Mouse (Mus musculus) thymus, adult 2 months (tissue): ENCODE measurements around the gene Rasd1. TPM values are rescaled to one million over a fixed set of nuclear protein-coding genes. Genes with fewer than 3 reads are reported as not detected.

Source experiments
- DNase-seq: peaks from one replicate; pipeline ENCODE4 v3.0.0; 2021
- H3K27ac ChIP-seq: fragments of 200-500 bp; 2 replicates; pipeline ENCODE4 v1.5.1; 2012; ENCODE audit warnings: low read length, control low read depth; ENCODE audit not compliant: control insufficient read depth, insufficient read depth
- H3K27me3 ChIP-seq: fragments of 200-500 bp; 2 replicates; pipeline ENCODE4 v1.6.1; 2012; ENCODE audit warnings: mild to moderate bottlenecking, low read length, moderate library complexity, mixed read lengths; ENCODE audit not compliant: control insufficient read depth, insufficient read depth
- H3K36me3 ChIP-seq: fragments of 200-500 bp; 2 replicates; pipeline ENCODE4 v1.6.1; 2012; ENCODE audit warnings: mild to moderate bottlenecking, low read length, moderate library complexity; ENCODE audit not compliant: control insufficient read depth, insufficient read depth
- H3K4me1 ChIP-seq: fragments of 200-500 bp; replicated peaks from 2 replicates; pipeline ENCODE4 v1.6.1; 2012; ENCODE audit warnings: low read length; ENCODE audit not compliant: control insufficient read depth, insufficient read depth
- H3K4me3 ChIP-seq: fragments of 200-500 bp; 2 replicates; pipeline ENCODE4 v1.5.1; 2012; ENCODE audit warnings: mild to moderate bottlenecking, low read length, control low read depth, moderate library complexity; ENCODE audit not compliant: control insufficient read depth, insufficient read depth
- CTCF ChIP-seq: fragments of 200-500 bp; IDR thresholded peaks from 2 replicates; pipeline ENCODE4 v1.5.1; 2012; ENCODE audit warnings: mild to moderate bottlenecking, control low read depth, low read length, moderate library complexity, borderline replicate concordance; ENCODE audit not compliant: control insufficient read depth, poor library complexity, insufficient read depth; ENCODE audit errors: extremely low read depth
- POLR2A ChIP-seq: fragments of 200-500 bp; IDR thresholded peaks from 2 replicates; pipeline ENCODE4 v1.6.1; 2012; ENCODE audit warnings: mild to moderate bottlenecking, low read length, control low read depth, moderate library complexity; ENCODE audit not compliant: control insufficient read depth, poor library complexity, insufficient read depth; ENCODE audit errors: extremely low read depth
- WGBS: fragments of 180-500 bp; shearing (Covaris S2); methylation state at CpG from one replicate; pipeline ENCODE4 v1.1.7; 2018; 5-methylcytosine and 5-hydroxymethylcytosine counted together
- polyA plus RNA-seq: library from polyadenylated mRNA; depleted of rRNA; stranded (reverse); fragments of >200 nt; gene quantifications from 2 replicates; pipeline ENCODE4 v1.2.3, GENCODE M21; 2012

Gene Rasd1
- polyA plus RNA-seq, 1 experiment = 2.7 TPM

DNA sequence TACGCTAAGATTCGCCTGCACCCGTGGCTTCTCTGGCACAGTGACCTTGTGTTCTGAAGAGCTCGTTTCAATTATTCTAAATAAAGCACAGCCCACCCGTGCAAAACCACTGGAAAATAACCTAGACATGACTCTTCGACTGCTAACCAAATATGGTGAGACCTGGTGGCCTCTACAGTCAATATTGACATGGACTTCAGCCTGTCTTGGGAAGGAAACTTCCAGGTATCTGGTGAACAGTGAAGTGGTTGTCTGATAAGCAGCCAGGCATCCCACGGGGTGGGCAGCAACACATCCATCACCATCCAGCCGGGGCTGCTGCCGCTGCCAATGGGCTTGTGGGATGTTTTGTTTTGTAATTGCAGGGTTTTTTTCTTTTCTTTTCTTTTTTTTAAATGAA is 29.6 kb upstream of the Rasd1 start:
- 81% methylated on average over 9 of the region's 9 CpGs for WGBS
- no peak for DNase-seq

DNA sequence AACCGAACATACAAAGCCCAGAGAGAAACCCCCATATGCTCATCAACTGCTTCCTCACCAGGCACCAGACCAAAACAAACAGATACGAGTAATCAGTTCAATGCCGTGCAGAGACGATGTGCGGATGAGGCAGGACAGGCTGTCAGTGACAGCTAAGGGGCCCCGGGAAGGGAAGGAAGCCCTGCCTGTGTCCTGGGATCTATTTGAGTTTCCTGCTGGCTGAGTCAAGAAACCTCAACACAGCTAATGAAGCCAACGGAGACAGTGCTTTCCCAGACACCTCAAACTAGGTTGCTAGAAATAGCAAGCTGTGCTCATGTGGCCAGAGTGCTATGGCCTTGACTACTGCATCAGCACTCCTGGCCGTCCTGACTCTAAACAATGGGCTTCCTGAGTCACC is 26.6 kb upstream of the Rasd1 start:
- WGBS = 95% methylated on average over 8 of the region's 8 CpGs
- TF ChIP-seq POLR2A = no peak
- no peak for TF ChIP-seq CTCF
- H3K4me3 ChIP-seq = no peak overlapping the region
- H3K4me1 ChIP-seq = no peaks in the 10 kb centered on the region
- no peaks in the 10 kb centered on the region for H3K36me3 ChIP-seq
- H3K27me3 ChIP-seq = no peaks in the 10 kb centered on the region
- no peak overlapping the region for H3K27ac ChIP-seq
- DNase-seq = no peak

More for the DNA sequence above, 29.6 kb upstream of the Rasd1 start:
- H3K4me1 ChIP-seq = no peaks in the 10 kb centered on the region
- TF ChIP-seq POLR2A (no peak), CTCF (no peak)
- no peak overlapping the region for H3K27ac ChIP-seq
- H3K27me3 ChIP-seq = no peaks in the 10 kb centered on the region
- H3K4me3 ChIP-seq = no peak overlapping the region
- no peaks in the 10 kb centered on the region for H3K36me3 ChIP-seq

DNA sequence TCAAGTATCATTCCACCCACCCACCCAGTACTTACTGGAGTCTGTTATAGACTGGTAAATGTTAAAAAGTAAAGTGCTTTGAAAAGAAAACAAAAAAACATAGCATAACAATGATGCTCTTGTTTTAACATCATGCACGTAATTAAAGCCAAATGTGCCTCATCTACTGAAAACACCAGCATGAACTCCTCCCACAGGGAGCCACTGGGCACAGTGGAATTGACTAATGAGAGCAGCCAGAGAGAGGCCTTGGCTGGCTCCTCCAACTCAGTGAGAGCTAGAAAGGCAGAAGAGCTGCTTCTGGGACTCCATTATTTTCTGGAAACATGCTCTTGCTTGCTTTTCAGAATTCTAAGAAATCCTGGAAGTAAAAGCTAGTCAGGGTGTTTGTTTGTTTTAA is 24.7 kb upstream of the Rasd1 start:
- Histone ChIP-seq H3K4me1 (no peaks in the 10 kb centered on the region), H3K4me3 (no peak overlapping the region), H3K27me3 (no peaks in the 10 kb centered on the region), H3K36me3 (no peaks in the 10 kb centered on the region), H3K27ac (no peak overlapping the region)
- TF ChIP-seq CTCF (no peak), POLR2A (no peak)
- DNase-seq = no peak
- WGBS = 100% methylated on average over 1 of the region's 1 CpGs

DNA sequence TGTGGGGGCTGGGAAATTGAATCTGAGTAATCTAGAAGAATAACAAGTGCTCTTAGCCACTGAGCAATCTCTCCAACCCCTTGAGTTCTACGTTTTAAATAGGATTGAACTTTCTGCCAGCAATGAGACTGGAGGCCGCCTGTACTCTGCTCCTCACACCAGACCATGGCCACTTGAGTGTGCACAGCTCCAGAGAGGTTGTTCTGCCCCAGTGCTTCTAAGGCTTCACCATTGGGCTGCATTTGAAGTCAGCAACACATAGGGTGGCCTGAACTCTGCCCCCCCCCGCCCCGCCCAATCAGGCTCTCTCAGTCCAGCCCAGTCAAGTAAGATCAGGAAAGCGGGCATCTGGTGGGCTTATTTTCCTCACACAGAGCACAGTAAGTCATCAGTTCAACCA is 13.1 kb upstream of the Rasd1 start:
- H3K4me1 ChIP-seq = no peaks in the 10 kb centered on the region
- 96% methylated on average over 5 of the region's 5 CpGs for WGBS
- H3K27ac ChIP-seq = no peak overlapping the region
- H3K36me3 ChIP-seq = no peaks in the 10 kb centered on the region
- H3K27me3 ChIP-seq = no peaks in the 10 kb centered on the region
- no peak overlapping the region for H3K4me3 ChIP-seq
- TF ChIP-seq POLR2A = no peak
- no peak for TF ChIP-seq CTCF
- no peak for DNase-seq

DNA sequence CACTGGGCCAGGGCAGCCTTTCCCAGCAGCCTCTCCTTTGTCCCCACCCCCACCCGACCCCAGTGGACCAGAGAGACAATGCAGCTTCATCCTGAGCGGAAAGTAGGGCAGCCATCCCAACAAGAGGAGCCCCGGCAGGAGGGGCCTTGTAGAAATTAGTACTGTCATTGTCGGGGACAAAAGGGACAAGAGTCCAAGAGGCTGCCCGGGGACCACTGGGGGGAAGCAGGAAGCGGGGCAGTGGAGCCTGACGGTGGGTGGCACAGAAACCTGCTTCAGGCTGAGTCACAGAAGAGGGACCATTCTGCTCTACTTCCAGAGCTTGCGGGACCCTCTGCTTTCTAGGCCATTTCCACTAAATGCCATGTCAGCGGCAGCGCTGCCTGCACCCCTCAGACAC is 10.5 kb upstream of the Rasd1 start:
- WGBS = 91% methylated on average over 10 of the region's 10 CpGs
- no peaks in the 10 kb centered on the region for H3K4me1 ChIP-seq
- no peak overlapping the region for H3K4me3 ChIP-seq
- no peaks in the 10 kb centered on the region for H3K36me3 ChIP-seq
- TF ChIP-seq CTCF (no peak), POLR2A (no peak)
- no peak for DNase-seq
- H3K27me3 ChIP-seq = no peaks in the 10 kb centered on the region
- H3K27ac ChIP-seq = no peak overlapping the region

DNA sequence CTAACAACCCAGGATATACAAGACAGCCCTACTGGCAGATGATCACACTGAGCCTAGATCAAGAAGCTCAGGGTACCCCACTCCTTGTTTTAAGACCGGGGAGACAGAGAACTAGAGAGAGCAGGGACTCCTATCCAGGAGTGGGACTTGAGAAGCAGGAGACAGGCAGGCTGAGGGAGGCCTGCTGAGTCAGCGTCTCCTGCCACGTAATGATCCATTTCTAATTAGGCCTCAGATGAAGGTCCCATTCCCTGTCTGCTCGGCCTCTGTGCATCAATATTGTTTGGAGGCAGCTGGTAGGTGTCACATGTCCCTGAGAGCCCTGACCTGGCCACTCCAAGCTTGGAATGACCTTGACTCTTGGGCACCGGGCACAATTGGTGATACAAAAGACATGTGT is 8.6 kb upstream of the Rasd1 start:
- Histone ChIP-seq H3K4me3 (no peak overlapping the region), H3K36me3 (no peaks in the 10 kb centered on the region), H3K4me1 (no peaks in the 10 kb centered on the region), H3K27ac (no peak overlapping the region), H3K27me3 (no peaks in the 10 kb centered on the region)
- TF ChIP-seq CTCF (no peak), POLR2A (no peak)
- 97% methylated on average over 5 of the region's 5 CpGs for WGBS
- DNase-seq = no peak

DNA sequence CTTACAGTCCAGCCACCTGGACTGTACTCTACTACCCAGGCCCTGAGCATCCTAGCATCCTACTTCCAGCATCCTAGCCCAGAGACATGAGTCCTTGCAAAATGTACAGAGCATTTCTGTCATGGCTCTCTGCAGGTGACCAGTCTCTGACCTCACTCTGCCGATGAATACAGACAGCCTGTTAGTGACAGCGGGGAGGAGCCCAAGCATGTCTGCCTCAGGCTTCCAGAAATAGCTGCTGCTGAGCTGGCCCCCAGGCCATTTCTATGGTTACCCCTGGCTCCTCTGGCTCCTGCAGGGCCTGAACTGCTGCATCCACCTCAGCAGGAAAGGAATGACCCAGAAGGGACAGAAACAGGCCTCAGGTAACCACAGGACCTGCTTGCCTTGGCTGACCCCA is 6.9 kb upstream of the Rasd1 start:
- 94% methylated on average over 2 of the region's 2 CpGs for whole genome bisulfite sequencing
- no peak for DNase-seq
- no peak overlapping the region for H3K4me3 ChIP-seq
- H3K36me3 ChIP-seq = no peaks in the 10 kb centered on the region
- no peak overlapping the region for H3K27ac ChIP-seq
- no peaks in the 10 kb centered on the region for H3K27me3 ChIP-seq
- H3K4me1 ChIP-seq = peaks cover 5% of the 10 kb centered on the region; the same call in 1 of the 2 replicates
- TF ChIP-seq POLR2A (no peak), CTCF (no peak)
